Mouse (Mus musculus): Measurements from ENCODE around the gene Arxes2. TPM values are rescaled to one million over a fixed set of nuclear protein-coding genes. Genes with fewer than 3 reads are reported as not detected.
A peak's percentile ranks its signal among the peaks of the same experiment; 100 is the strongest.
"Not testable (repeated sequence)": the region's sequence is repeated elsewhere in the genome, so short reads cannot be mapped to it uniquely, and the experiment has no call there.

Gene Arxes2
- 24.2 and 27.0 TPM in 2 replicates for polyA plus RNA-seq (2015; fragmentation: Nextera tagmentation; extraction: Ambion mirVana)

DNA sequence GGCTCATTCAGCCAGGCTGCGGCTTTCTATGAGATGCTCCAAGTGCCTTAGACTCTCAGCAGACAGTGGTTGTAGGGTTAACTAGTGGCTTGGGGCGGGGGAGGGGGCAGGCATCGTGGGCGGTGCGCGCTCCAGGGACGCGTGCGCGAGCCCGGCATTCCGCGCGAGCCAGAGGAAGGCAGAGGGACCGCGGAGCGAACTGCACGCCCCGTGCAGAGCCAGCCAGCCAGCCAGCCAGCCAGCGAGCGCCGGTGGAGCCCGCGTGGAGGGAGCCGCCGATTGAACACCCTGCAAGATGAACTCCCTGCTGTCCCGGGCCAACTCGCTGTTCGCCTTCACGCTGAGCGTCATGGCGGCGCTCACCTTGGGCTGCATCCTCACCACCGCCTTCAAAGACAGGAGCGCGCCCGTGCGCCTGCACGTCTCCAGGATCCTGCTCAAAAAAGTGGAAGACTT lies at the start of gene Arxes2:
Gene Arxes2 (plus strand): TSS at position 161 of the 456 bp plus-strand sequence.
- not testable (repeated sequence) for H3K27me3 ChIP-seq (ENCODE audit: control insufficient read depth, insufficient read depth, low read length); H3K4me3 ChIP-seq (ENCODE audit: low read depth, low read length); H3K9ac ChIP-seq (ENCODE audit: low read length); H3K27ac ChIP-seq (replicated peaks); H3K36me3 ChIP-seq (ENCODE audit: control insufficient read depth, insufficient read depth, low read length); H3K9me3 ChIP-seq (ENCODE audit: control insufficient read depth, low read length); H3K4me1 ChIP-seq (replicated peaks; ENCODE audit: control insufficient read depth, insufficient read depth); DNase-seq (ENCODE audit: low spot score)
- peak; percentile 85 for ATAC-seq (ENCODE audit: low FRiP score, low TSS enrichment)
- no CpG with 5 or more reads among the region's 39 CpGs for WGBS
- H3K4me2 ChIP-seq (replicated peaks; ENCODE audit: low read depth), result peak within 1 kb of the TSS; percentile 25

DNA sequence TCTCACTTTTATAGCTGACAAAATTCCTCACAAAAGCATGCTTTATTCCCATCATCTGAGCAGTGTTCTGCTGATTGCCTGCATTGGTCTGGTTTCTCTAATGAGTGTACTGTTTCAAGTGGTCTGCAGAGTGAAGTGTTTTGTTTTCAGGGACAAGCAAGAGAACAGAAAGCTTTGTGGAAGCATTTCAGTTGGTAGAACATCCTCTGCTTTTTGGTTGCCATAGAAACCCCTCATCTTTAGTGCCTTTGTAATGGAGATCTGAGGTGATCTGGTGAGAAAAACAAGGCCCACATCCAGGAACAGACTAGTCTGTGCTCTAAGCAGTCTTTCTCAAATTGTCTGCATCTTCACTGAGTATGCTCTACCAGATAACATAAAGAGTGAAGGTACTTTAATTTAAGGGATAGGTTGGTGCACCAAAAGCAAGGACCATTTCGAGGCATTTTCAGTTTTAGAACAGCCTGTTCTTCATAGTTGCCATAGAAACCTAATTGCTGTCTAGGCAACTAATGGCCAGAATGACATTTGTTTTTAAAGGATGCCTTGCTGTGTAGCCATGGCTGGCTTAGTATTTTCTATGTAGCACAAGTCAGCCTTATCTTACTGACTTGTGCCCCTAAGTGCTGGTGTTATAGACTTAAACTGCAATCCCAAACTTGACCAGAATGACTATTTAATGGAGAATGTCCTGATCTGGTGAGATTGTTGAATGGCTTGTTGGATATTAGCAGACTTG lies 44.8 kb upstream of the Arxes2 start:
- no peak for DNase-seq (ENCODE audit: low spot score)
- H3K9me3 ChIP-seq (ENCODE audit: control insufficient read depth, low read length), result no peaks in the 10 kb centered on the region
- H3K27me3 ChIP-seq (ENCODE audit: control insufficient read depth, insufficient read depth, low read length), result no peaks in the 10 kb centered on the region
- TF ChIP-seq CTCF (IDR thresholded peaks at IDR 0.05; ENCODE audit: low read depth) (no peak), EP300 (optimal IDR thresholded peaks at IDR 0.05) (no peak)
- WGBS, result 79% methylated on average over 1 of the region's 1 CpGs
- no peaks in the 10 kb centered on the region for H3K36me3 ChIP-seq (ENCODE audit: control insufficient read depth, insufficient read depth, low read length)
- no peaks in the 10 kb centered on the region for H3K4me1 ChIP-seq (replicated peaks; ENCODE audit: control insufficient read depth, insufficient read depth)
- no peak overlapping the region for H3K27ac ChIP-seq (replicated peaks)
- H3K4me2 ChIP-seq (replicated peaks; ENCODE audit: low read depth), result no peak overlapping the region
- ATAC-seq (ENCODE audit: low FRiP score, low TSS enrichment), result no peak
- no peak overlapping the region for H3K9ac ChIP-seq (ENCODE audit: low read length)
- no peak overlapping the region for H3K4me3 ChIP-seq (ENCODE audit: low read depth, low read length)

DNA sequence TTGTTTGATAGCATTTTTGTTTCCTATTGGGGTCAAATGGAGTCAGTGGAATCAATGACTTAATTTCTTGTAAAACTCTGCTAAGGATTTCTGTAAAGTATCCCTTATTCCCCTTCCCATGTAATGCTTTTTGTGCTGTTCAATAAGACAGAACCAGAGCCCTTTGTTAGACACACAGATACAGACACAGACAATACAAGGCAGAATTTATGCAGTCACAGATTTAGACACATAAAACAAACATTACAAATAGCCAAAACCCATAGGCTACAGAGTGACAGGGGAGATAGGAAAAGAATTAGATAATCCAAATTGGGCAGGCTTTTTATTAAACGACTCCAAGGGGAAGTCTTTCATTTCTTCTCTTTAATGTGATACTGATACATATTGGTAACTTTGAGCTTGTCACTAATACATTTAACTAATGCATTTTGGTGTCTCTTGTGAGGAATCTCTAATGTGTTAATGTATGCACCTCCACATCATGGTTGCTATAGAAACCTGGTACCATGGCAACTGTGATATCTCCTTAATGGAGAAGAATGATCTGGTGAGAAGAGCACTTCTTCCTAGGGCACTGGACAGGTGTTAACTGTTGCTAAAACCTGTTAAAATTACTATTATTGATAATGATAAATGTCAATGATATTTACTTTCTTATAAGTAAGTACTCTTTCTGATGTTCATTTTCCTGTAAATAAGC lies 36.5 kb upstream of the Arxes2 start:
- H3K27me3 ChIP-seq (ENCODE audit: control insufficient read depth, insufficient read depth, low read length), result no peaks in the 10 kb centered on the region
- 67% methylated on average over 1 of the region's 1 CpGs for WGBS
- DNase-seq (ENCODE audit: low spot score), result no peak
- no peak overlapping the region for H3K9ac ChIP-seq (ENCODE audit: low read length)
- no peak overlapping the region for H3K4me3 ChIP-seq (ENCODE audit: low read depth, low read length)
- ATAC-seq (ENCODE audit: low FRiP score, low TSS enrichment), result no peak
- no peaks in the 10 kb centered on the region for H3K9me3 ChIP-seq (ENCODE audit: control insufficient read depth, low read length)
- H3K36me3 ChIP-seq (ENCODE audit: control insufficient read depth, insufficient read depth, low read length), result no peaks in the 10 kb centered on the region
- no peak overlapping the region for H3K4me2 ChIP-seq (replicated peaks; ENCODE audit: low read depth)
- no peaks in the 10 kb centered on the region for H3K4me1 ChIP-seq (replicated peaks; ENCODE audit: control insufficient read depth, insufficient read depth)
- no peak for TF ChIP-seq CTCF (IDR thresholded peaks at IDR 0.05; ENCODE audit: low read depth)
- H3K27ac ChIP-seq (replicated peaks), result no peak overlapping the region

DNA sequence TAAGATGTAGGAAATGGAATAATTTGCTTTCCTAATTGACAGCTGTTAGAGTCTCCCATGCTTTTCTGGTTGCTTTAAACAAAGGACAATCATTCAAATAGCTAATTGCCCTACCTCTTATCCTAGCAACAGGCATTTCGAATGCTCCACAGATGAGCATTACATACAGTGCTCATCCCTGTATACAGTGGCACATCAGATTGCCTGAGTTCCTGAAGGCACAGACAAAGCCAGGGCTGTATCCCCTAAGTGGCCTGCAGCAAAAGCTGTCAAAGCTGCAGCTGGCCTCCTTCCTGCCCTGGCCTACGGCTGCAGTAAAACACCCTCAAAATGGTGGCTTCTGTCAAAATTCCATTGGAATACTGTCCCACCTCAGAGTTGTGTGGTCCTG lies 35.9 kb upstream of the Arxes2 start:
- no peak overlapping the region for H3K4me3 ChIP-seq (ENCODE audit: low read depth, low read length)
- DNase-seq (ENCODE audit: low spot score) (no peak), ATAC-seq (ENCODE audit: low FRiP score, low TSS enrichment) (no peak)
- no peak overlapping the region for H3K4me2 ChIP-seq (replicated peaks; ENCODE audit: low read depth)
- WGBS, result 94% methylated on average over 2 of the region's 2 CpGs
- no peaks in the 10 kb centered on the region for H3K36me3 ChIP-seq (ENCODE audit: control insufficient read depth, insufficient read depth, low read length)
- H3K27me3 ChIP-seq (ENCODE audit: control insufficient read depth, insufficient read depth, low read length), result no peaks in the 10 kb centered on the region
- no peak overlapping the region for H3K27ac ChIP-seq (replicated peaks)
- TF ChIP-seq CTCF (IDR thresholded peaks at IDR 0.05; ENCODE audit: low read depth), result no peak
- TF ChIP-seq EP300 (optimal IDR thresholded peaks at IDR 0.05), result no peak
- no peak overlapping the region for H3K9ac ChIP-seq (ENCODE audit: low read length)
- H3K4me1 ChIP-seq (replicated peaks; ENCODE audit: control insufficient read depth, insufficient read depth), result no peaks in the 10 kb centered on the region
- no peaks in the 10 kb centered on the region for H3K9me3 ChIP-seq (ENCODE audit: control insufficient read depth, low read length)

DNA sequence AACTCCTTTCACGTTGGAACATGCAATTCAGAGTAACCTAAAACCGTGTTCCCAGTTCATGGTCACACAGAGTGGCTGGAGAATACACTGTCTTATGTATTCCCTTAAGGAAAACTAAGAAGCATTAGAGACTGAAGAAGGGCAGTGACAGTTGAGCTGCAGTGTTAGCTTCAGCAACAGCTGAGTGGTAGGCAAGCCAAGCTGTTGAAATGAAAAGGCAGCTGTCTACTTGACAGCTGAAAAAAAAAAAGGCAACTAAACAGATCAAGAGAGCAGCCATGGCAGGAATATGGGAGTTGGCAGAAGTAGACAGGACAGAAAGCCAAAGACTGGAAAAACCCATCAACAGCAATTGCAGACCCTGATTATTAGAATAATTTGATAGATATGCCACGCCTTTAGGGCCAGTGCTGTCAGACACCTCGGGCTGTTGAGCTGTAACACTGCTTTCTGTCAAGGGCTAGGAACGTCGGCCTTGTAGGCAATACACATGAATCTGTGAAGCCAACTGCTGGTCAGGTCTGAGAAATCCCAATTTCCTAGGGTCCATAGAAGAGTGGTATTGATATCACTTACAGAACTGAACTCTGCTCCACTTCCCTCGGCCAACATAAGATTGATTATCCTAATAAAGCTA lies 34.9 kb upstream of the Arxes2 start:
- Histone ChIP-seq H3K4me2 (replicated peaks; ENCODE audit: low read depth) (no peak overlapping the region), H3K4me3 (ENCODE audit: low read depth, low read length) (no peak overlapping the region), H3K27me3 (ENCODE audit: control insufficient read depth, insufficient read depth, low read length) (no peaks in the 10 kb centered on the region), H3K9ac (ENCODE audit: low read length) (no peak overlapping the region), H3K27ac (replicated peaks) (no peak overlapping the region), H3K9me3 (ENCODE audit: control insufficient read depth, low read length) (no peaks in the 10 kb centered on the region), H3K4me1 (replicated peaks; ENCODE audit: control insufficient read depth, insufficient read depth) (no peaks in the 10 kb centered on the region), H3K36me3 (ENCODE audit: control insufficient read depth, insufficient read depth, low read length) (no peaks in the 10 kb centered on the region)
- 75% methylated on average over 7 of the region's 7 CpGs for WGBS
- DNase-seq (ENCODE audit: low spot score) (no peak), ATAC-seq (ENCODE audit: low FRiP score, low TSS enrichment) (no peak)
- TF ChIP-seq EP300 (optimal IDR thresholded peaks at IDR 0.05), result no peak
- no peak for TF ChIP-seq CTCF (IDR thresholded peaks at IDR 0.05; ENCODE audit: low read depth)

DNA sequence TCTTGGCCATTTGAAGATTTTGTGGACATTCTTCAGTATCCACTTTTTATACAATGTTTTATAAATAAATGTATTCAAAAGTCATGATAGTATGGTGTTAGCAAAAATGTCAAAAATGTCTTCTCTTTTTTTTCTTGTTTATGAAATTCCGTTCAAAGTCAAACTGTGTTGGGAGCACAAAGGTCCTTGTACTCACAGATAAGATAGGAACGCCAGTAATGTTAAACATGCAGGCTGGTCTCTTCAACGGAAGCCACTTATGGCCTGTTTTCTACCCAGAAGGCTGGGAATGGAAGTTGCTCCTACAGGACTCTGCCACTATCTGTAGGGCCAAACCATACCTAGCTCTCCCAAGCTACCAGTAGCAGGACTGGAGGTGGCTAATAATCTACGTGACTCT lies 34.1 kb upstream of the Arxes2 start:
- no peaks in the 10 kb centered on the region for H3K36me3 ChIP-seq (ENCODE audit: control insufficient read depth, insufficient read depth, low read length)
- 59% methylated on average over 4 of the region's 4 CpGs for WGBS
- no peaks in the 10 kb centered on the region for H3K4me1 ChIP-seq (replicated peaks; ENCODE audit: control insufficient read depth, insufficient read depth)
- no peak for ATAC-seq (ENCODE audit: low FRiP score, low TSS enrichment)
- H3K4me3 ChIP-seq (ENCODE audit: low read depth, low read length), result no peak overlapping the region
- H3K27ac ChIP-seq (replicated peaks), result no peak overlapping the region
- no peak for TF ChIP-seq CTCF (IDR thresholded peaks at IDR 0.05; ENCODE audit: low read depth)
- no peak for TF ChIP-seq EP300 (optimal IDR thresholded peaks at IDR 0.05)
- H3K9me3 ChIP-seq (ENCODE audit: control insufficient read depth, low read length), result no peaks in the 10 kb centered on the region
- no peak overlapping the region for H3K4me2 ChIP-seq (replicated peaks; ENCODE audit: low read depth)
- DNase-seq (ENCODE audit: low spot score), result no peak
- H3K9ac ChIP-seq (ENCODE audit: low read length), result no peak overlapping the region
- H3K27me3 ChIP-seq (ENCODE audit: control insufficient read depth, insufficient read depth, low read length), result no peaks in the 10 kb centered on the region

Data from stomach, postnatal 0 days (tissue).